Mouse (Mus musculus) brain, embryonic 14.5 days (tissue): ENCODE results near the gene Cdh13.

Experiments used
- CTCF ChIP-seq: fragments of 200-500 bp; IDR thresholded peaks from 2 replicates; pipeline ENCODE4 v1.5.1; 2012; ENCODE audit warnings: inconsistent platforms, mild to moderate bottlenecking, moderate library complexity, borderline replicate concordance; ENCODE audit not compliant: insufficient read depth, insufficient read length; ENCODE audit errors: extremely low read depth
- POLR2A ChIP-seq: fragments of 200-500 bp; IDR thresholded peaks from 2 replicates; pipeline ENCODE4 v1.6.1; 2012; ENCODE audit warnings: mild to moderate bottlenecking, inconsistent platforms, borderline replicate concordance; ENCODE audit not compliant: poor library complexity, insufficient read depth, insufficient read length, severe bottlenecking; ENCODE audit errors: extremely low read depth

GRCm38 (mm10) chr8:119037571-119037970 lies 754.0 kb downstream of the Cdh13 start:
- TF ChIP-seq CTCF = no peak
- no peak for TF ChIP-seq POLR2A
